Mouse (Mus musculus): Measurements from ENCODE around the gene Specc1l.

DNA sequence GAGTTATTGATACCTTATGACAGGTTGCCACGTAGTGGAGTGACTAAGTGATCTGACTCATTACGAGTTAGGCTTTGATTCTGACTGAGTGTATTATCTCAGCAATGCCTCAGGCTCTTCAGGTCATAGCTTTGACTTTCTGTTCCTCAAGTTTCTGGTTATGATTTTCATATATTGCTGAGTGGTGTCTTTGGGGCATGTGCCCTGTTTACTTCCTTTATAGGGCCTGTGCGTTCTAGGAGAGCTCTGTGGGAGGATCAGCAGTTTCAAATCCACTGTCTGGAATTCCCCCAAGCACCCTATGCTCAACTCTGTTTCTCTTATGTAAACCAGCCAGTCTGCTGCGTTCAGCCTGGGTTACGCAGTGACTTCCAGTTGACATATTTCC lies 10.7 kb downstream of the Specc1l start:
- TF ChIP-seq CTCF (IDR thresholded peaks at IDR 0.05) (no peak), EP300 (IDR thresholded peaks at IDR 0.05; ENCODE audit: insufficient read depth, low read depth, low read length) (no peak)

Measured in heart, adult 2 months (tissue).